Mouse (Mus musculus): ENCODE results near the gene Caml.
"Not testable (repeated sequence)": the region's sequence is repeated elsewhere in the genome, so short reads cannot be mapped to it uniquely, and the experiment has no call there.

The Caml gene

GRCm38 (mm10) chr13:55622649-55623541 lies at the start of gene Caml:
TSS of gene Caml (plus strand) at chr13:55623005.
- DNase-seq (ENCODE audit: low read depth): peak; percentile 97

DNA sequence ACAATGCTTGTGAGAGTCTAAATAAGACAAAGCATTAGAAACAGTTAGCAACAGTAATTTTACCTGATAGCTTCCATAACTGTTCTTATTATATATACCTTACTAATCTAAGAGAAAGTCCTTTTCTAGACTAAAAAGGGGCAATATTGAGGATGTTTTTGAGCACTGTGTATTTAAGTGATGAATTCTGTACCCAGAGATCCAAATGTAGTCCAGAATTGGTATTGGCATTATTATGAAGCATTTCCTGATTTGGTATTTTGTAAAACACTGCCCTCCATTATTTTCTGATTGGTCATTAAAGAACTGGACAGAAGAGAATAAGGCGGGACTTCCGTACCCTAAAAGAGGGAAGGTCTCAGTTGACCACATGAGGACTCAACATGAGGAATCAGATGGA lies 49.4 kb upstream of the Caml start, which contains the start of gene Tmed9:
Tmed9 (plus strand) TSS at position 301 of the 400 bp plus-strand sequence.
- DNase-seq (ENCODE audit: low read depth): no peak

GRCm38 (mm10) chr13:55574321-55574720 lies 48.5 kb upstream of the Caml start:
- peak; percentile 41 for DNase-seq (ENCODE audit: low read depth)

- peak; percentile 50 for DNase-seq (ENCODE audit: low read depth)
These were observed 46.9 kb upstream of the Caml start for GRCm38 (mm10) chr13:55575932-55576331.

DNA sequence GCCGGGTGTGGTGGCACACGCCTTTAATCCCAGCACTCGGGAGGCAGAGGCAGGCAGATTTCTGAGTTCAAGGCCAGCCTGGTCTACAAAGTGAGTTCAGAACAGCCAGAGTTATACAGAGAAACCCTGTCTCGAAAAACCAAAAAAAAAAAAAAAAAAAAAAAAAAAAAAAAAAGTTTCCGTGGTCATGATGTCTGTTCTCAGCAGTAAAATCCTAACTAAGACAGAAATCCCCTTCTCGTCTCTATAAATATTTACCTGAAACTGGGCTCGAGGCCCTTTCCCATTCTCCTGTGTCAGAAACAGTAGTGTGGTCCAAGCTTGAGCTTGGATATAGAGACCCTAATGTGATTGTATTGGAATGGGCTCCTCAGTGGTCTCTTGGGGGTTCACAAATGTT lies 45.9 kb upstream of the Caml start:
- not testable (repeated sequence) for DNase-seq (ENCODE audit: low read depth)

GRCm38 (mm10) chr13:55578086-55578485 lies 44.7 kb upstream of the Caml start:
- no peak for DNase-seq (ENCODE audit: low read depth)

DNA sequence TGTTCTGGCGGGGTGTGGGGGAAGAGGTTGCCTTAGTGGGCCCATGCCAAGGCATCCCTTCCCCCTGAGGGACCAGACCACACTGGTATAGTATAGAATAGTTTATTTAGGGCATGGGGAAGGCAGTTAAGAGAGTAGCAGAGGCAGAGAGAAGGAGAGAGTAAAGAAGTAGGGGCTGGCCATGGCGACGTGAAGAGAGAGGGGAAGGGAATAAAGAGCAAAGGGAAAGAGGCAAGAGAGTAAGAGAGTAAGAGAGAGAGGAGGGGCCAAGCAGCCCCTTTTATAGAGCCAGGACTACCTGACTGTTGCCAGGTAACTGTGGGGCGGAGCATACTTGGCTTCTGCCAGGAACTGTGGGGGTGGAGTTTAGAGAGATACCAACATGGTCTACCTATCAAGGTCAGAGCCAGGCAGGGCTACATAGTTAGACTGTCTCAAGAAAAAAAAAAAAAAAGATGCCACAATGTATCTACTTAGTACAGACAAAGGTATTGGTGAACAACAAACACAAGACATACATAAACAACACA lies 30.8 kb upstream of the Caml start:
- peak; percentile 27 for DNase-seq (ENCODE audit: low read depth)

- DNase-seq (ENCODE audit: low read depth): peak; percentile 97
These were observed 30.1 kb upstream of the Caml start for GRCm38 (mm10) chr13:55592512-55593253.

DNA sequence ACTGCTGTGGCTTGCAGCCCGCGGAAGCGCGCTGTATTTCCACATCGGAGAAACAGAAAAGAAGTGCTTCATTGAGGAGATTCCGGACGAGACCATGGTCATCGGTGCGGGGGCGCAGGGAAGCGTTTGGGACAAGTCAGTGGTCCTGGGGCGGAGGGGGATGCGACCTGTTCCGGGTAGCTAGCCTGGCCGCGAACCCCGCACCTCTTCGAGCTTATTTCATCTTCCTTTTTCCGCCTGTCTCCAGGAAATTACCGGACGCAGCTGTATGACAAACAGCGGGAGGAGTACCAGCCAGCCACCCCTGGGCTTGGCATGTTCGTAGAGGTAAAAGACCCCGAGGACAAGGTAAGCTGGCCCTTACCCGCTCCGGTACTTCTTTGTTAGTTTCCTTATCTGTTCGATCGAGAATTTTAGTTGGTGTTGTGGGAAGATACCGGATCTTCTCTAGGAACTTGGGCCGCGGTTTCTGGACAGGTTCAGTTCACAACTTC lies 29.5 kb upstream of the Caml start:
- no peak for DNase-seq (ENCODE audit: low read depth)

DNA sequence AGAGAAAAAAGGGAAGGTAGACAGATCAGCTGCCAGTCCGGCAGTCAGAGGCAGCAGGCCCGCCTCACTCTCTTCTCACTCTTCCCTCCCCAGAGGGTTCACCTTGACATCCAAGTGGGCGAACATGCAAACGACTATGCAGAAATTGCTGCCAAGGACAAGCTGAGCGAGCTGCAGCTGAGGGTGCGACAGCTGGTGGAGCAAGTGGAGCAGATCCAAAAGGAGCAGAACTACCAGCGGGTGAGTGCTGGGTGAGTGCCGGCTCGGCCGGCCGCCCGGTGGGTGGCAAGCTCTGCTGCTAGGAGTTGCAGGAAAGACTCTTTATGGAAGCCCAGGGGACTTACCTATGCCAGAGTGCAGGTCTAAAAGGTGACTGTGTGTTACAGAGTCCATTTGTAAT lies 27.4 kb upstream of the Caml start:
- DNase-seq (ENCODE audit: low read depth): no peak

- DNase-seq (ENCODE audit: low read depth): no peak
These were observed 26.0 kb upstream of the Caml start for GRCm38 (mm10) chr13:55596802-55597201.

GRCm38 (mm10) chr13:55599566-55600540 lies 23.0 kb upstream of the Caml start, which contains the start of gene B4galt7:
TSS of gene B4galt7 (plus strand) at chr13:55599896.
- peak; percentile 85 for DNase-seq (ENCODE audit: low read depth)

GRCm38 (mm10) chr13:55600657-55601056 lies 22.1 kb upstream of the Caml start:
- DNase-seq (ENCODE audit: low read depth): peak; percentile 80

- peak; percentile 90 for DNase-seq (ENCODE audit: low read depth)
These were observed 21.2 kb upstream of the Caml start for GRCm38 (mm10) chr13:55601611-55602010.

- DNase-seq (ENCODE audit: low read depth): no peak
These were observed 18.2 kb upstream of the Caml start for GRCm38 (mm10) chr13:55604606-55605005.

DNA sequence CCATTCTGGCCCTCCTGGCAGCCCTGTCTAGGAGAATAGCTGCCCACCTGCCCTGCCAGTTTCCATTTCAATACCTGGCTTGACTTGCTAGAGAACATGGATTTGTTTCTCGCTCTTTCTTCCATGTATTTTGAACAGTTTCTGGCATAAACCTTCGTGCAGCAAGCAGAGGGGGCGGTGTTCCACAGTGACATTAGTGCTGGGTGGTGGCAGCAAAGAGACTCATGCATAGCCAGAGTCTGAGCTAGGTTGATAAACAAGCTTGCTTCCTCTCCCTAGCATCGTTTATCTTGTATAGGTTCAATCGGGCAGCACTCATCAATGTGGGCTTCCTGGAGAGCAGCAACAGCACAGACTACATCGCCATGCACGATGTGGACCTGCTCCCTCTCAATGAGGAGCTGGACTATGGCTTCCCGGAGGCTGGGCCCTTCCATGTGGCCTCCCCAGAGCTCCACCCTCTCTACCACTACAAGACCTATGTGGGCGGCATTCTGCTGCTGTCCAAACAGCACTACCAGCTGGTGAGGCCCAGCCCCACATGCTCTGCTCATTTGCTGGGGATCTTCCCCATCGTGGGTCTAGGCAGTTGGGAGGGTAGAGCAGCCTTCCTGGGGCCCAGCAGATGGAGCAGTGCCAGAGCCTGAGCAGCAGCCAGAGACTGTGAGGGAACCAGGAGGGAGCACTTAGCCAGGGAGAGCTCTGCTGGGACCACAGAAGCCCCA lies 15.7 kb upstream of the Caml start:
- DNase-seq (ENCODE audit: low read depth): no peak

DNA sequence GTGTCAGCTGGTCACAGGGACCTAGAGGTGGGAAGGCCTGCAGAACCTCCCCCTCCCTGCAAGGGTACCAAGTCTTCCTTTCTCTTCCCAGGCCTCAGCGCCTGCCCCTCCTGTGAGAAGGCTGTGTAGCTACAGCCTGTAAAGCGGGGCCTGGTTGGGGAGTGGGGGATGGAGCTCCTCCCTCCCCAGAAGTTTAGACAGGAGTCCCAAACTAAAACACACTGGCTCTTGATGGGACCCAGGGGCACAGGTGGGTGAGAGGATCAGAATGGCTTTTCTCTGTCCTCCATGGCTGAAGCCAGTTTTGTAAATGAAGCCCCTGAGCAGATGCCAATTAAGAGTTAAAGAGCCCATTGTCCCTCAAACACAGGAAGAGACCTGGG lies 15.2 kb upstream of the Caml start:
- no peak for DNase-seq (ENCODE audit: low read depth)

GRCm38 (mm10) chr13:55611996-55612395 lies 10.8 kb upstream of the Caml start:
- no peak for DNase-seq (ENCODE audit: low read depth)

DNA sequence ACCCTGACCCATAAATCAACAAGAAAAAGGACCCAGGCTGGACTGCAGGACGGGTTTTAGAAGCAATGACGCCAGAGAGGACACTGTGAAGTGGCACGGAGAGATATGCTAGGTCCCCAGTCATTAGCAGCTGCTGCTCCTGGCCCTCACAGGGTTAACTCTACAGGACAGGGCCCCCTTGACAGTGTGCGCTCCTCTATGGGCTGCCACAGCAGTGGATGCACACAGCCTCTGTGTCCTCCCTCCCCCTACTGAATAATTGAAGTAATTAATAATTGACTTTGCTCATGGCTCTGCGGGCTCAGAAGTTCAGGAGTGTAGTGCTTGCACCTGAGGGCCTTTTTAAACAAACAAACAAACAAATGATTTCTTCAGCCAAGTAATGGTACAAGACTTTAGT lies 9.3 kb upstream of the Caml start:
- DNase-seq (ENCODE audit: low read depth): no peak

DNA sequence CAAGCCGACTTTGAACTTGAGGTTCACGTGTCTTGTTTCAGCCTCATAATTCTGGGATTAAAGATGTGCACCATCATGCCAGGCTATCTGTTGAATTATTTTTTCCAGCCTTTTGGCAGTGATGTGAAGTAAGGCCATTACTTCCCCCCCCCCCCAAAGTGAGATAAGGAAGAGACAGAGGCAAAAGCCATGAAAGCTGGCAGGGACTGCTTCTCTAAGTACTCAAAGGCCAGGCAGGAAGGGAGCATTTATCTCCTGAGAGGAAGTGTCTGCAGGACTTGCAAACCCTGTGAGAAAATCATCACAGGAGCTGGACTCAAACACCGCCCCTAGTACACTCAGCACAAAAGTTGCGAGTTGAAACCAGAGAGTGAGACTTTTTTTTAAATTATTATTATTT lies 3.5 kb upstream of the Caml start:
- no peak for DNase-seq (ENCODE audit: low read depth)

GRCm38 (mm10) chr13:55620275-55620674 lies 2.5 kb upstream of the Caml start:
- DNase-seq (ENCODE audit: low read depth): no peak
